Mouse (Mus musculus): ENCODE results near the gene Lipe. TPM values are rescaled to one million over a fixed set of nuclear protein-coding genes. Genes with fewer than 3 reads are reported as not detected.

Gene Lipe
- total and polyA plus RNA-seq, 3 experiments = 4.5 to 15.4 TPM; not detected in 1

DNA sequence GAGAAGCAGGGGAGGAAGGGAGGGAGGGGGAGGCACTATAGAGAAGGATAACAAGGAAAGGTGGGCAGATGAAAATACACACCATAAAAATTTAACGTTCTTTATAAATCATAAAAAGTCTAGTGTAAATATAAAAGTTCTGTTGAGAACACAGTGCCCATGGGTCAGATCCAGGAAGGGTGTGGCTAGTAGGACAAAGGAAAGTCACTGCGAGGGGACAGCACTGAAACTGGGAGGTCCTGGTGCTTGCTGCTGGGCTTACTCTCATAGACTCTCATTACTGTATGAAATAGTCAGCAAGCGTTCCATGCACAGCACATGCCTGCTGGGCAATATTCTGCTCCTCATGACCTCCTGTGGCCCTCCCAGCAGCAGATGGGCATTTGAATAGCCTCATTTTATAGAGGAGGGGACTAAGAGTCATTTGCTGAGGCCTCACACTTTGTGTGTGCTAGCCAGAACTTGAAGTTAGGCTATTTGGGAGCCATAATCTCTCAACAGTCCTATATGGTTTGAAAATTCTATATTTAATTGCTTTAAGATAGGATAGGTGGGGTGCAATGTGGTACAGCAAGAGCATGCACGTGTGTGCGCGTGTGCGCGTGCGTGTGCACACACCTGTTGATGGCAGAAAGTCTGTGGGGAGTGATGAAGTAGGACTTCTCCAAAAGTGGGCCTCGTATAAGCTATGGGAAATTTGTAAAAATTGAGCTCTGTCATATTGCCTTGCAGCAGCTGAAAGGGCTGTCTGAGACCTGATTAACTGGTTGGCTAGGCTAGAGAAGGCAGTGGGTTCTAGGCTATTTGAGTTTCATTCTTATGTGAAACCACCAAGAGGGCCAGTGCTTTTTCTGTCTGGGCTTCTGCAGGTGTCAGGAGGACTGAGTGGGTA, 36.4 kb upstream of the Lipe start:
- TF ChIP-seq HCFC1 (IDR thresholded peaks at IDR 0.05; ENCODE audit: low read depth, low read length) = no peak
- no peak for TF ChIP-seq ETS1 (IDR thresholded peaks at IDR 0.05; ENCODE audit: low read depth, low read length)
- TF ChIP-seq ZKSCAN1 (IDR thresholded peaks at IDR 0.05; ENCODE audit: low read depth, low read length) = no peak
- TF ChIP-seq ZC3H11A (IDR thresholded peaks at IDR 0.05; ENCODE audit: low read depth, low read length) = no peak
- no peak for TF ChIP-seq UBTF (IDR thresholded peaks at IDR 0.05; ENCODE audit: borderline replicate concordance, insufficient read depth, low read depth, low read length)
- TF ChIP-seq MEF2A (IDR thresholded peaks at IDR 0.05; ENCODE audit: extremely low read depth, insufficient replicate concordance, low read depth, low read length, poor library complexity, severe bottlenecking) = no peak
- no peak for TF ChIP-seq E2F4 (IDR thresholded peaks at IDR 0.05; ENCODE audit: borderline replicate concordance, low read depth, low read length)
- no peak for TF ChIP-seq POLR2AphosphoS5 (IDR thresholded peaks at IDR 0.05; ENCODE audit: borderline replicate concordance, low read depth, low read length)
- Histone ChIP-seq H3K27ac (ENCODE audit: control insufficient read depth, low read depth, low read length) (no peak overlapping the region), H3K4me1 (ENCODE audit: control insufficient read depth in 1 of 2, insufficient read depth in 2 of 2, low read length in 2 of 2) (no peaks in the 10 kb centered on the region)

DNA sequence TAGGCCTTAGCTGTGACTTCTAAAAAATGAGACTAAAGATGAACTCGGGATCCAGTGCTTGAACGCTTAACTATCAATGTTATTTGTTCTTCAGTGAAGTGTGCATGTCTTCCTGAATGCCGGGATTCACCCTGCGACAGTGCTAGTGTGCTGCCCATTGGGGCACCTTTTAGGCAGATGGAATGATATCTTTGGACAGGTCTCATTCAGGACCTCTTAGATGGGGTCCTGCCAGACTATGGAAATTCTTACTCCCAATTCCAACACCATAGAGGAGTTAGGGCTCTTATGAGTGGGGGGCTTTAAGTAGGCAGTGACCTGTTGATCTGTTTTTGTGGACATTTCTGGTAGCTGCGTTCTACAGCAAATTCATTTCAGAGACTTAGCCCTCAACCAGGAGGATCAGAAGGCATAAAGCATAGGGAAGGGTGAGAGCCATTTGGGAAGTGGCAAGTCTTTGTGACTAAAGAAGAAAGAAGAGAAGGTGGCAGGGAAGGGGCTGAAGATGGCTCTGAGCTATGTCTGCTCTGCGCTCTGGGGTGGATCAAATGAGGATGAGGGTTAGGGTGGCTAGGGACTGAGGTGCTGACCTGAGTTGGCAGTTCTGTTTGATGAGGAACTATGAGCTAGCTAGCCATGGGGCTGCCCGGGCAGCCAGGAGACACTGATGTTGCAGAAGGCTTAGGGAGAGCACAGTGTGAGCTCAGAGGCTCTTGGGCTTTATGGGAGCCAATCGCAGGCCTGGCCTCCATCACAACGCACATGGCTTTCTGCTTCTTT, 35.5 kb upstream of the Lipe start:
- H3K27ac ChIP-seq (ENCODE audit: control insufficient read depth, low read depth, low read length) = no peak overlapping the region
- no peak overlapping the region for H3K9ac ChIP-seq (ENCODE audit: control insufficient read depth, low read depth, low read length, poor library complexity, severe bottlenecking)
- no peak for DNase-seq (ENCODE audit: low read depth, low spot score)
- H3K79me2 ChIP-seq (ENCODE audit: control insufficient read depth, insufficient read depth, low read length, poor library complexity) = no peaks in the 10 kb centered on the region
- TF ChIP-seq ETS1 (IDR thresholded peaks at IDR 0.05; ENCODE audit: low read depth, low read length) (no peak), MXI1 (IDR thresholded peaks at IDR 0.05; ENCODE audit: low read depth, low read length) (no peak)
- no peaks in the 10 kb centered on the region for H3K27me3 ChIP-seq (ENCODE audit: control insufficient read depth in 1 of 2, insufficient read depth in 2 of 2, low read length in 2 of 2)
- H3K9me3 ChIP-seq (replicated peaks; ENCODE audit: insufficient read depth, low read length) = no peaks in the 10 kb centered on the region
- no peaks in the 10 kb centered on the region for H3K4me1 ChIP-seq (ENCODE audit: control insufficient read depth in 1 of 2, insufficient read depth in 2 of 2, low read length in 2 of 2)
- H3K36me3 ChIP-seq (ENCODE audit: control insufficient read depth in 1 of 2, insufficient read depth in 2 of 2, low read length in 2 of 2) = no peaks in the 10 kb centered on the region
- no peak overlapping the region for H3K4me3 ChIP-seq (ENCODE audit: control insufficient read depth in 1 of 2, insufficient read depth in 1 of 2, low read depth in 2 of 2, low read length in 2 of 2)

More for the DNA sequence above, 36.4 kb upstream of the Lipe start:
- no peak for DNase-seq (ENCODE audit: low read depth, low spot score)
- Histone ChIP-seq H3K27me3 (ENCODE audit: control insufficient read depth in 1 of 2, insufficient read depth in 2 of 2, low read length in 2 of 2) (no peaks in the 10 kb centered on the region), H3K4me3 (ENCODE audit: control insufficient read depth in 1 of 2, insufficient read depth in 1 of 2, low read depth in 2 of 2, low read length in 2 of 2) (no peak overlapping the region), H3K9me3 (replicated peaks; ENCODE audit: insufficient read depth, low read length) (no peaks in the 10 kb centered on the region), H3K36me3 (ENCODE audit: control insufficient read depth in 1 of 2, insufficient read depth in 2 of 2, low read length in 2 of 2) (no peaks in the 10 kb centered on the region), H3K9ac (ENCODE audit: control insufficient read depth, low read depth, low read length, poor library complexity, severe bottlenecking) (no peak overlapping the region), H3K79me2 (ENCODE audit: control insufficient read depth, insufficient read depth, low read length, poor library complexity) (no peaks in the 10 kb centered on the region)

DNA sequence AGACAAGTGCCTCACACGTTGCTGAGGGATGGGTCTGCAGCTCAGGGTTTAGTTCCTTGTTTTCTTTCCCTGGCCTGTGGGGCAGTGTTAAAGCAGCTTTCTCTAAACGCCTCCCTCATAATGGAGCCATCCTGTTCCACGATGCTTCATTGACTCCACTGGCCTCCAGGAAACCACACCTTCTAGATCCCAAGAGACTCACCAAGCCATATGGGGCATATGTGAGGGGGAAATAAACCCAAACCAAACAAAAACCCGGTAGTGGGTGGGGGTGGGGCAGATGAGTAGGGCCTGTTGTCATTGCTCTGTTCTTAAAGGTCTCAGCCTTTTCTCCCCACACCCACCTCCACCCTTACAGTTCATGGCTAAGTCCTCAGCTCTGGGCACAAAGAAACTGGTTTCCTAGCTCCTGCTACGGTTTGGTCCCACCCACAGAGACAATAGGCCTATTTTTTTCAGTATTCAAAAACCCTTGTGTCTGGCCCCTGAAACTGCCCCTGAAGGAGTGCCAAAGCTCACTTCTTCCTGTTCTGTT, 34.6 kb upstream of the Lipe start:
- Histone ChIP-seq H3K36me3 (ENCODE audit: control insufficient read depth in 1 of 2, insufficient read depth in 2 of 2, low read length in 2 of 2) (no peaks in the 10 kb centered on the region), H3K27me3 (ENCODE audit: control insufficient read depth in 1 of 2, insufficient read depth in 2 of 2, low read length in 2 of 2) (no peaks in the 10 kb centered on the region), H3K4me1 (ENCODE audit: control insufficient read depth in 1 of 2, insufficient read depth in 2 of 2, low read length in 2 of 2) (no peaks in the 10 kb centered on the region), H3K27ac (ENCODE audit: control insufficient read depth, low read depth, low read length) (no peak overlapping the region), H3K79me2 (ENCODE audit: control insufficient read depth, insufficient read depth, low read length, poor library complexity) (no peaks in the 10 kb centered on the region), H3K9me3 (replicated peaks; ENCODE audit: insufficient read depth, low read length) (no peaks in the 10 kb centered on the region), H3K4me3 (ENCODE audit: control insufficient read depth in 1 of 2, insufficient read depth in 1 of 2, low read depth in 2 of 2, low read length in 2 of 2) (no peak overlapping the region), H3K9ac (ENCODE audit: control insufficient read depth, low read depth, low read length, poor library complexity, severe bottlenecking) (no peak overlapping the region)
- TF ChIP-seq MAX (IDR thresholded peaks at IDR 0.05; ENCODE audit: low read length) = no peak
- TF ChIP-seq ZKSCAN1 (IDR thresholded peaks at IDR 0.05; ENCODE audit: low read depth, low read length) = no peak
- no peak for TF ChIP-seq TAL1 (IDR thresholded peaks at IDR 0.05; ENCODE audit: low read length)
- TF ChIP-seq MXI1 (IDR thresholded peaks at IDR 0.05; ENCODE audit: low read depth, low read length) = no peak
- no peak for TF ChIP-seq ZNF384 (IDR thresholded peaks at IDR 0.05; ENCODE audit: low read depth, low read length)
- TF ChIP-seq MYB (IDR thresholded peaks at IDR 0.05; ENCODE audit: low read depth, low read length) = no peak
- no peak for TF ChIP-seq NRF1 (IDR thresholded peaks at IDR 0.05; ENCODE audit: insufficient read depth, low read depth, low read length, poor library complexity, severe bottlenecking)
- TF ChIP-seq USF2 (IDR thresholded peaks at IDR 0.05; ENCODE audit: borderline replicate concordance in 1 of 2, insufficient read depth in 1 of 2, low read depth in 1 of 2, low read length in 2 of 2) = no peak
- TF ChIP-seq POLR2A (IDR thresholded peaks at IDR 0.05; ENCODE audit: control insufficient read depth in 1 of 2, insufficient read depth in 1 of 2, low read depth in 1 of 2, low read length in 2 of 2, poor library complexity in 1 of 2) = no peak
- no peak for TF ChIP-seq USF1 (IDR thresholded peaks at IDR 0.05; ENCODE audit: low read depth, low read length)
- DNase-seq (ENCODE audit: low read depth, low spot score) = peak; percentile 17

Data from MEL (cell line).